Mouse (Mus musculus) ZHBTc4 (cell line): ENCODE data around the gene Fam78a.

Source experiments
- DNase-seq: peaks from one replicate; pipeline ENCODE4 v3.0.0-alpha.2; 2011; ENCODE audit warnings: low read depth, low spot score

Fam78a gene

GRCm38 (mm10) chr2:32102944-32103343 is 18.3 kb upstream of the Fam78a start:
- peak; percentile 61 for DNase-seq

GRCm38 (mm10) chr2:32096122-32096420 is 11.4 kb upstream of the Fam78a start:
- DNase-seq = no peak

DNA sequence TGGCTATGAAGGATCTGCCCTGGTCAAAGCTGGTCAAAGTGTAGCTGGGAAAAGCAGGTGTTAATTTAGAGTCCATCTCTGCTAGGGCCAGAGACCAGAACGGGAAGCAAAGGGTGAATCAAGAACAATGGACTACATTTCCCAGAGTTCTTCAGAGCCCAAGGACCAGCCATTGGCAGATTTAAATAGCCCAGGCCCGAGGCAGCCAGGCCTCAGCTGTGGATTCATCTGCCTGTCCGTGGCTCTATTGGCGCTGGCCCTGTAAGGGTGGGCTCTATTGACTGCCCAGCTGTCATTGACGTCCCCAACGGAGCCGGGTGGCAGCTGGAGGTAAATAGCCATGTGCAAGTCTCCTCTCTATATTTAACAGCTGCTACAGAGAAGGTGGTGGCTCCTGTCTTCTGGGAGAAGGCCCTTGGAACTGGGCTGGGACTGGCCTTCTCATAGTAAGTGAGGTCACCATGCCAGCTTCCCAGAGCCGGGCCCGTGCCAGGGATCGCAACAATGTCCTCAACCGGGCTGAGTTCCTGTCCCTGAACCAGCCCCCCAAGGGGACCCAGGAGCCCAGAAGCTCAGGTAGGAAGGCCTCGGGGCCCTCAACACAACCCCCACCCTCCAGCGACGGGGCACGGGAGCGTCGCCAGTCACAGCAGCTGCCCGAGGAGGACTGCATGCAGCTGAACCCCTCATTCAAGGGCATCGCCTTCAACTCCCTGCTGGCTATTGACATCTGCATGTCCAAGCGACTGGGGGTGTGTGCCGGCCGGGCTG is 10.9 kb upstream of the Fam78a start, which contains the start of gene Plpp7:
Gene Plpp7, plus strand, starts transcription at position 178 of the 771 bp plus-strand sequence.
- DNase-seq = peak; percentile 35

DNA sequence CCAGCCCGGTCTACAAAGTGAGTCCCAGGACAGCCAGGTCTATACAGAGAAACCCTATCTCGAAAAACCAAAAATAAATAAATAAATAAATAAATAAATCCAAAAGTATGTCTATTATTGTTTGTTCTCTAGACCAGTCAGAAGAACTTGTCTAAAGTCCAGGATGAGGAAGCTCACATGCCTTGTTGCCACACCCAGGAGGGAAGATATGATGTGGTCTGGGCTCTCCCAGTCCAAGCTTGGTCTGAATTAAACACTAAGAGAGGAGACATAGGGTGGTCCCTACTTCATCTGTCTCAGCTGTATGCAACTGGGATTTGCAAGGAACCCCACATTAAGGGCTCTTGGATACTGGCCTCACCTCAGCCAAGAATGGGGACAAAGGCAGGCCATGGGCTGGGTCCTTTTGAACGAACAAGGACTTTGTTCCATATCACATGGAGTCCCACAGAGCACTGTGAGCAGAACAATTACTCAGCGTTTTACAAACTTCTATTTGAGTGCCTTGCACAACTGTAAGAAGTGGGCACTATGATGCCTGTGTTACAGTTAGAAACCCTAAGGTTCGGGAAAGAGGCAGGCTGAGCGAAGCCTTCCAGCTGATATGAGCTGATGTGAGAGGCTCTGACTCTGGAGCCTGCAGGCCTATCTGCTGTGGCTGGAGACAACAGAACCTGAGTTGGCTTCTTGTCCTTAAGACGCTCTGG is 9.5 kb upstream of the Fam78a start:
- no peak for DNase-seq

GRCm38 (mm10) chr2:32091956-32092355 is 7.3 kb upstream of the Fam78a start:
- no peak for DNase-seq

DNA sequence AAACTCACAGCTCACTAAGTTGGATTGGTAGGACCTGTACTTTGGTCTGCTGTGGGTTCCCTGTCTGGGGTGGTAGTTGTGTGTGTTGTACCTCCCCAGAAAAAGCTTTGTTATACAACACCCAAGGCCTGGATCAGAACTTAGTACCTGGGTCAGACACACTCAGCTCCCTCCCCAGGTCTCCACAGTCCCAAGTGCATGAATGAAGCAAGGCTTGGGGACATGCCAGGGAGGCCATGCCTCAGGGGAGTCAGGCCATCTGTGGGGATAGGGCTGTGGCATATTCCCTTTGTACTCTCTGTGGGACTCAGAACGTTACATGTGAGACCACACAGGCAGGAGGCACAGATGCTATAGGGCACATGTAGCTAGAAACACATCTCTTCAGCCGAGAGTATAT is 5.5 kb upstream of the Fam78a start:
- no peak for DNase-seq

- no peak for DNase-seq
Measured at GRCm38 (mm10) chr2:32089606-32090005, 4.9 kb upstream of the Fam78a start.

DNA sequence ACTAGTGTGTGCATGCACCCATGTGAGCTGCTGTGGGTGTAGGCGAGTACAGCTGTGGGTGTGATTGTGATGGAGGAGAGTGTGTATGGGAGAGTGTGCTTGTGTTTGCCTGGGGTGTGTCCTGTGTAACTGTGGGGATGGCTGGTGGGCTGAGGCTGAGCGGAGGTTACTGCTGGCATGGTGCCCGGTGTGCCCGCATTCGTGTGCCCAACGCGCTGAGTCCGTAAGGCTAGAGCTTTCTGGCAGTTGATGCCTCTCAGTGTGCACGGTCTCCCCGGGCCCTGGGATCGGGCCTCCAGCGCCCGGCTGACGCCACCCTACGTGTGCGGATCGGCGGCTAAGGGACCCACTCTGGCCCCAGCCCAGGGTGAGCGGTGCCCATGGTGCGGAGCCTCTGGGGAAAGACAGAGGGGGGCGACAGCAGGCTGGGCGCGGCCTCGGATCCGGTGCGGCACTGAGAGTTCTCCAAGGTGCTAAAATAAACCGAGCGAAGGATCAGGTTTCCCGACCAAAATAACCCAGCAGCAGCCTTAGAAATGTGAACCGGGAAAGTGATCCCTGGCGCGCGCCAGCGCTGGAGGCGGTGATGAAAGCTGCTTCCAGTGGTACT is 3.8 kb upstream of the Fam78a start:
- DNase-seq = peak; percentile 50

DNA sequence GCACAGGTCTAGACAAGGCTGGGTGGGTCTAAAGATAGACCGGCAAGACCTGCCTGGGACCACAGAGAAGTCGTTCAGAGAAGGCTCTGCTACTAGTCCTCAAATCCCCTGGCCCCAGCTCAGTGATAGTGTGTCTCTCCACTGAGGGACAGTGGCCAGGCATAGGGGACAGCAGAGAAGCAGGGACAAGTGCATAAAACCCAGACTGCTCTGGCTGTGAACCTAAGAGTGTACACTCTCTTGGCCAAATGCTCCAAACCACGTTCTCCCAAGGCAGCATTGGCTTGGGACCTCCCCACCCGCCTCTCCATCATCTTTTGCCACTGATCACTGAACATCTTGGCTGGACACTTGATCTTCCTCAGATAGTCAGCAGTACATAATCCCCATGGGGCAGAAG is 2.9 kb upstream of the Fam78a start:
- DNase-seq = no peak

GRCm38 (mm10) chr2:32085231-32085630 is 574 bp upstream of the Fam78a start:
- no peak for DNase-seq

- no peak for DNase-seq
Measured at GRCm38 (mm10) chr2:32084872-32085199, 179 bp upstream of the Fam78a start.

GRCm38 (mm10) chr2:32083159-32084011 is 1.3 kb downstream of the Fam78a start:
- peak; percentile 71 for DNase-seq

- no peak for DNase-seq
Measured at GRCm38 (mm10) chr2:32082229-32082628, 2.4 kb downstream of the Fam78a start.

DNA sequence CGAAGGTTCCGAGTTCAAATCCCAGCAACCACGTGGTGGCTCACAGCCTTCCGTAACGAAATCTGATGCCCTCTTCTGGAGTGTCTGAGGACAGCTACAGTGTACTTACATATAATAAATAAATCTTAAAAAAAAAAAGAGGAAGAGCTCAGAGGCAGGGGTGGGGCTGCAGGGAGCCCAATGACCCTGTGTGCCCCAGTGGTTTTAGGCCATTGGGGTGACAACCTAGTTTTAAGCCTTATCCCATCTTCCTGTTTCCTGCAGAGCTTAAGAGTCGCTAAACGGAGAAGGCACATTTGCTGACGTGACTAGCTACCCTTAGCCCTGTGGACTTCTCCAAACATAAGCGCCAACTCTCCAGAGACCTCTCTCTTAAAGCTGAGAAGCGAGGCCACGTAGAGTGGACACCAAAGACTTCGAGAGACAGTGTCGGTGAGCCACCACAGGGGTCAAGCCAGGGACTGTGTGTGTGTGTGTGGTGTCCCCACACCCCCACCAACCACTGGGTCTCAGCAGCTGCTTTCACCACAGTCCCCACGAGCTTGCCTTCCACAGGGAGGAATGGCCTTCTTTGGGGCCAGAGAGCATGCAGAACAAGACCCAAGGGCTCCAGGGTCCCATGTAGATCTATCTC is 3.2 kb downstream of the Fam78a start:
- no peak for DNase-seq

GRCm38 (mm10) chr2:32080681-32081080 is 4.0 kb downstream of the Fam78a start:
- no peak for DNase-seq

GRCm38 (mm10) chr2:32079191-32079725 is 5.4 kb downstream of the Fam78a start:
- peak; percentile 61 for DNase-seq

DNA sequence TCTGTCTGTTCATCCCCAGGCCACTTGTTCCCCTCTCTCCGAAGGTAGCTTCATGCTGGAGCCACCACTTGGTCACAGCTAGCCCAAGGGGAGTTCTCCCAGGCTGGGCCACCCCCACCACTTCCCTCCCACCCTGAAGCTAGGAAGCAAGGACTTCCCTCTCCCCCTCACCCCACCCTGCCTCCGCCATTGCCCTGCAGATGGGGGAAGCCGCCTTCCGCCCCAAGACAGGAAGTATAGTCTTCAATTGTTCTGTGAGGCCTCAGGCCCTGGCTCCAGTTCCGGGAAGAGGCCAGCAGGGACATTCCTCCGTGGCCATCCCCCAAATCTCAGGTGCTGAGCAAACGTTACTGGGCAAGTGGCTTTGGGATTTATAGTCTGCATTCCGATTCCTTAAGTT is 6.1 kb downstream of the Fam78a start:
- peak; percentile 71 for DNase-seq

- no peak for DNase-seq
Measured at GRCm38 (mm10) chr2:32077744-32078143, 6.9 kb downstream of the Fam78a start.

DNA sequence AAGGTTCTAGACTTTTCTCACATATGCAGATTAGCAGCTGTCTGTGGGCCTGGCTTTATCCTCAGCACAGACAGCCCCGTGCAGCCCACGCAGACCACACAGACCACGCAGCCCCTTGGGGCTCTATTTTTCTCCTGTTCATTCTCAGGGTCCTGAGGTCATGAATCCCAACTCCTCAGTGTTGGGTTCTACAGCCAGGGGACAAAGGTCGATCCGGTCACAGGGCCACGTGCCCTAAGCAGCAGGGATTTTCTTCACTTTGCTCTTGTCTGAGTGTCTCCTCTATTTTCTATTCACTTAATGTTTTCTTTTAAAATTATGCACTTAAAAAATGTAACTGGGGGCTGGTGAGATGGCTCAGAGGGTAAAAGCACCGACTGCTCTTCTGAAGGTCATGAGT is 9.3 kb downstream of the Fam78a start:
- DNase-seq = no peak

GRCm38 (mm10) chr2:32074404-32074803 is 10.3 kb downstream of the Fam78a start:
- no peak for DNase-seq

DNA sequence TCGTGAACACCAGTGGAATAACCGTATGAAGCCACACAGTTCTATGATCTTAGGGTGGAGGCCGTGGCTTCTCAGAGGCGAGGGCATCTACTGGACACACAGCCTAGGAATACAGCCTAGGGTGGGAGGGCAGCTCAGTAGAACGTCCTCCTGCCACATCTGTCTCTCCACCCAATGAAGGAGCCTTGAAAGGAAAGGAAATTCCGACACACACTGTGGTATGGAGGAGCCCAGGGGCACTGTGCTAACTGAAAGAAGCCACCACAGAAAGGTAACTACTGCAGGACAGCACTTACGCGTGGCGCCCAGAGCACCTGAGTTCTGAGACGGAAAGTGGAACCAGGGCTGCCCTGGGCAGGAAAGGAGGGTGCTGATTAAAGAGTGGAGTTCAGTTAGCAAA is 13.9 kb downstream of the Fam78a start:
- no peak for DNase-seq
